Mouse (Mus musculus): ENCODE results near the gene Il10. TPM values are rescaled to one million over a fixed set of nuclear protein-coding genes. Genes with fewer than 3 reads are reported as not detected.

Gene Il10
- total RNA-seq, 2 experiments from 2014 or later = not detected

- Histone ChIP-seq H3K27ac (no peak overlapping the region), H3K4me3 (no peak overlapping the region)
- DNase-seq = no peak
- TF ChIP-seq CTCF (IDR thresholded peaks at IDR 0.05) = no peak
- intact Hi-C loops (cut with DNase I) = no loop called here
Observed at GRCm38 (mm10) chr1:131042721-131043120, 23.1 kb downstream of the Il10 start.

- H3K4me3 ChIP-seq = no peak overlapping the region
- no peak for DNase-seq
- TF ChIP-seq CTCF (IDR thresholded peaks at IDR 0.05) = no peak
- intact Hi-C loops (cut with DNase I) = no loop called here
- H3K27ac ChIP-seq = no peak overlapping the region
Observed at GRCm38 (mm10) chr1:131043636-131044035, 24.0 kb downstream of the Il10 start.

DNA sequence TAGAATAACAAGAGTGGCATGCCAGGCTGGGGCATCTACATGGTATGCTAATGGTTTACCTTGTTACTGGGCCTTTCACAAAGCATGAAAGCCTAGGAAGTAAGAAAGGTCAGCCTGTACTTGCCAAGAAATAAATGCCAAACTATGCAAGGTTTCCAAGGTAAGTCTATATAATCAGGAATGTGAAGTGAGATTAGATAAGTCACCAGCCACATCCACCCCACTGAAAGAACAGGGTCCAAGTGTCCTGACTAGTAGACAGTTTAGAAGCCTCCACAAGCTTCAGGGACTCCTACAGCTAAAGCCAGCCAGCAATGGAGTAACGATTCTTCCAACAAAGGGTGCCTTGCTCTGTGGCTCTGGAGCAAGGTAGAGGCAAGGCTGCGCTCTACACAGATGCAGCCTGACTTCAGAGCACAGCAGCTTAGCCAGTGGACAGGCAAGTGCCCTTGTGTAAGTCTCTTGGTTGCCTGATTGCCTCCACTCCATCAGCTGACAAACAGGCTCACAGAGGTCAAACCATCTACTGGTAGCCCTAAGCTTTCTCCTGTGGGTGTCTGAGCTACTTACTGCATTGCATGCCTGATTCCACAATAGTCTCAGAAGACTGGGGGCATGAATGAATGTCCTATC lies 26.2 kb downstream of the Il10 start:
- H3K4me3 ChIP-seq = no peak overlapping the region
- intact Hi-C loops (cut with DNase I) = no loop called here
- DNase-seq = no peak
- H3K27ac ChIP-seq = no peak overlapping the region
- TF ChIP-seq CTCF (IDR thresholded peaks at IDR 0.05) = no peak

- Histone ChIP-seq H3K4me3 (no peak overlapping the region), H3K27ac (no peak overlapping the region)
- no peak for TF ChIP-seq CTCF (IDR thresholded peaks at IDR 0.05)
- intact Hi-C loops (cut with DNase I) = no loop called here
- no peak for DNase-seq
Observed at GRCm38 (mm10) chr1:131046607-131047006, 27.0 kb downstream of the Il10 start.

DNA sequence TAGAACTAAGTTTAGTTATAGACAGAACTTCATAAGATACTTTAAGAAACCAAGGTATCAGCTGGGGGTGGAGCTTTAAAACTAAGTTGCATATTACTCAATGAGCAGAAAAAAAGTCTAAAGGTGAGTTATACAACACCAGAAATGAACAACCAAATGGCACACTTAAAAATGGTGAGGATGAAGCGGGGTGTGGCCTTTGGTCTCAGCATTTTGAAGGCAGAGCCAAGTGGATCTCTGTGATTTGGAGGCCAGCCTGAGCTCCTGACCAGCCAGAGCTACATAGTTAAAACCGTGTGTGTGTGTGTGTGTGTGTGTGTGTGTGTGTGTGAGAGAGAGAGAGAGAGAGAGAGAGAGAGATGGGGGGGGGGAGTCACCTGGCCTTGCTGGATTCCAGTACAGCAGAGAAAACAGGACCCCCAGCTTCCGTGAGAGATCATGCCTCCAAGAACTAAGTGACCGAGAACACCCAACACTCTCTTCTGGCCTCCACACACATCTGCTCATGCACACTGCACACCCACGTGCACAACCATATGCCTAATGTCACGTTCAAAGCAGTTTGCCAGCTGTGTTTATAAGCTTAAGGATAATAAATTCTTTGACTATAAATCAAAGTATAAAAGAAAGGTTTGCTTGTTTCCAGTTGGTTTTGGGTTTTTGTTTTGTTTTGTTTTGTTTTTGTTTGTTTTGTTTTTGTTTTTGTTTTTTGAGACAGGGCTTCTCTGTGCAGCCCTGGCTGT lies 28.6 kb downstream of the Il10 start:
- intact Hi-C loops (cut with DNase I) = no loop called here
- no peak for TF ChIP-seq CTCF (IDR thresholded peaks at IDR 0.05)
- H3K4me3 ChIP-seq = no peak overlapping the region
- H3K27ac ChIP-seq = no peak overlapping the region
- DNase-seq = no peak

GRCm38 (mm10) chr1:131048946-131049345 lies 29.3 kb downstream of the Il10 start:
- TF ChIP-seq CTCF (IDR thresholded peaks at IDR 0.05) = no peak
- DNase-seq = no peak
- H3K4me3 ChIP-seq = no peak overlapping the region
- intact Hi-C loops (cut with DNase I) = no loop called here
- no peak overlapping the region for H3K27ac ChIP-seq

DNA sequence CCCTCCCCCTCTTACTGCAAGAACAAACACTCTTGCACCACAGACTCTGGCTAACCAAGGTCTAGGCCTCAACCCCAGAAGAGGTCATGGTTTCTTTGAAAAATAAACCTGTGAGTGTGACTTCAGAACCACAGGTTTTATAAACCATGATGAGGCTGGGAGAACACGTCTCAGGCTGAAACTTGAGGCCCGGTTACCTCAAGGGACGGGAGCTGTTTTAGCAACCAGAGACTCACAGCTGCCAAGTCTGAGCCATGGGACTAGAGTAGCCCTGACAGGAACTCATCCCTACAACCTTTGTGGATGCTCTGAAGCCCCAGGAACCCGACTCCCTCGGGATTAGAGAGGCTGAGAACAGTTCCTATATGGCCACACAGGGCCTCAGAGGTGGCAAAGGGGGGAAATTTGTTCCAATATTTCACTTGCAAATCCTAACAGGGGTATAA lies 29.7 kb downstream of the Il10 start:
- Histone ChIP-seq H3K27ac (no peak overlapping the region), H3K4me3 (no peak overlapping the region)
- no peak for DNase-seq
- intact Hi-C loops (cut with DNase I) = no loop called here
- no peak for TF ChIP-seq CTCF (IDR thresholded peaks at IDR 0.05)

GRCm38 (mm10) chr1:131050011-131050410 lies 30.4 kb downstream of the Il10 start:
- intact Hi-C loops (cut with DNase I) = loop anchor here (5.0 to 10.0 kb wide), 2 partner anchors 63 to 505 kb away; no protein-coding TSS in a partner anchor
- TF ChIP-seq CTCF (IDR thresholded peaks at IDR 0.05) = no peak
- Histone ChIP-seq H3K27ac (no peak overlapping the region), H3K4me3 (no peak overlapping the region)
- no peak for DNase-seq

DNA sequence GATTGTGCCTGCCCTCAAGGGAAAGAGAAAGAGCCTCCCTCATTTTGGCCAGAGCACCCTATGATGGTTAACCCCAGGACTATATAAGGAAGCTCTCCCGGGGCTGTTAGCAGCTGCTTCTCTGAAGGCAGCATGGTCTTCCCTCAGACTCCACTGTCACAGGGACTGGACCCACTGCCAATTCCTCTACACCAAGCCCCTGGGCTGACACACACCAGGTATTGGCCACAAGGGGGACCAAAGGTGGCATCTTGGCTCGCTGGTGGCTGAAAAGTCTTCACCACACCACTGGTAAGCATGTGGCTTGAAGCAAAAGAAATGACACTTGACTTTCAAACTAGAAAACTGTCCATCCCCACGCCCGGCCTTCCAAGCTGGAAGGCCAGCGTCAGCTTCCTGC lies 31.0 kb downstream of the Il10 start:
- Histone ChIP-seq H3K4me3 (no peak overlapping the region), H3K27ac (no peak overlapping the region)
- DNase-seq = no peak
- intact Hi-C loops (cut with DNase I) = loop anchor here (5.0 to 10.0 kb wide), 2 partner anchors 63 to 506 kb away; no protein-coding TSS in a partner anchor
- no peak for TF ChIP-seq CTCF (IDR thresholded peaks at IDR 0.05)

DNA sequence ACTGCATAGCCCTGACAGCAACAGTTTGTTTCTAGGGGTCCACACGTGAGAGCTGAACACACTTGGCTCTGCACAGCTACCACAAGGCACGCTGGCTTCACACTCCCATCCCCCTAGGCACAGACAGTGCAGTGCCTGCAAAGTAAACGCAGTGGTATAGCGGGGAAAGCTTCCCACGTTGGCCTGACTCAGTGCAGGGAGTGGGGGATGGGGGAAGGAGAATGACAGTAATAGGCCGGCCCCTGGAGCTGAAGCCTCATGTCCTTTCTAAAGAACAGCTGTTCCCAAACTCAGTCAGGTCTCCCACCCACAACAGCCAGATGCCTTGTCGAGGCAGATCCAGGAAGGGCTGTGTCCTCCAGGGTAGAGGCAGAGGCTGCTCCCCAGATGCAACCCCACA lies 31.4 kb downstream of the Il10 start:
- intact Hi-C loops (cut with DNase I) = loop anchor here (5.0 to 10.0 kb wide), 2 partner anchors 64 to 506 kb away; no protein-coding TSS in a partner anchor
- Histone ChIP-seq H3K27ac (no peak overlapping the region), H3K4me3 (no peak overlapping the region)
- no peak for DNase-seq
- no peak for TF ChIP-seq CTCF (IDR thresholded peaks at IDR 0.05)

- TF ChIP-seq CTCF (IDR thresholded peaks at IDR 0.05) = peak; percentile 79
- intact Hi-C loops (cut with DNase I) = loop anchor here (1.0 to 10.0 kb wide), 3 partner anchors 66 to 508 kb away; no protein-coding TSS in a partner anchor
- Histone ChIP-seq H3K27ac (no peak overlapping the region), H3K4me3 (no peak overlapping the region)
- peak; percentile 76 for DNase-seq
Observed at GRCm38 (mm10) chr1:131053239-131053638, 33.6 kb downstream of the Il10 start.

DNA sequence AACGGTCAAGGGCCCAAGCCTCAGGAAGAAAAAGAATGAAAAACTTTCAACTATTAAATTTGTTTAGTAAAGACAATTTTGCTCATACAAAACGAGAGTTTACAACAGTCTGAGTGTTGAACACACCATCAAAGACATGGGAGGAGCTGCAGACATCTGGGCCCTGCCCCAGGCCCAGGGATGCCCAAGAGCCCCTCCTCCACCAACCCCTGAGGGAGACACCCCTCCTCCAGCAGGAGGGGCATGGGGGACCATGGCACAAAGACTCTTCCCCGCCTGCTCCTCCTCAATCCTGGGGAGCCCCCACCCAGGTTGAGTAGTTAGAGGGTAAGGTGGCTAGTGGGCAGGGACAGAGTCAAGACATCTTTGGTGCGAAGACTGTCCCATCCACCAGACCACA lies 34.0 kb downstream of the Il10 start:
- H3K27ac ChIP-seq = no peak overlapping the region
- intact Hi-C loops (cut with DNase I) = loop anchor here (1.0 to 10.0 kb wide), 3 partner anchors 66 to 509 kb away; no protein-coding TSS in a partner anchor
- TF ChIP-seq CTCF (IDR thresholded peaks at IDR 0.05) = no peak
- DNase-seq = no peak
- no peak overlapping the region for H3K4me3 ChIP-seq

DNA sequence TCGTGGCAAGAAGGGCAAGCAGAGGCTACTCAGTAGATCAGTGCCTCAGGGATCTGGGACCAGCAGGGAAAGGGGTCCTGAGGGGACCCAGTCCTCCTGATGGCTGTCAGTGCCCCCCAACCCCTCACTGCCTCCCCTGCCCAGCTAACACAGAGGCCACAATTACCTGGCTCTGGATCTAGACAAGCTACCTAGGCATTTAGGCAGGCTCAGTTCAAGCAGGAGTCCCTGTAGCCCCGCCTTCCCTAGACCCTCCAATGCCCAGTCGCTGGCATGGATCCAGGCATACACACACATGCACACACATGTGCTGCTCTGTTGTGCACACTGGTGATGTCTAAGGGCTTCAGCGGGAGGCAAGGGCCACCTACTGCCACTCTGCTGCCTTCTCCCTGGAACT lies 34.6 kb downstream of the Il10 start:
- no peak for DNase-seq
- Histone ChIP-seq H3K27ac (no peak overlapping the region), H3K4me3 (no peak overlapping the region)
- intact Hi-C loops (cut with DNase I) = loop anchor here (5.0 to 10.0 kb wide), 2 partner anchors 67 to 509 kb away; no protein-coding TSS in a partner anchor
- TF ChIP-seq CTCF (IDR thresholded peaks at IDR 0.05) = no peak
